Mouse (Mus musculus): Measurements from ENCODE around the gene Slc9a9. TPM values are rescaled to one million over a fixed set of nuclear protein-coding genes. Genes with fewer than 3 reads are reported as not detected.

Slc9a9 gene
- polyA plus RNA-seq, 1 experiment from 2014 or later, result 246 TPM

- Histone ChIP-seq H3K36me3 (ENCODE audit: inconsistent target) (peaks cover 27% of the 10 kb centered on the region; the same call in 1 of the 2 replicates), H3K27ac (no peak overlapping the region), H3K79me2 (ENCODE audit: inconsistent target) (no peaks in the 10 kb centered on the region), H3K4me3 (ENCODE audit: inconsistent target) (no peak overlapping the region)
- 92% methylated on average over 2 of the region's 2 CpGs for WGBS (ENCODE audit: missing documents)
Measured at GRCm38 (mm10) chr9:95229147-95229546, 559.4 kb downstream of the Slc9a9 start.

GRCm38 (mm10) chr9:95239900-95240299 lies 570.2 kb downstream of the Slc9a9 start:
- Histone ChIP-seq H3K36me3 (ENCODE audit: inconsistent target) (no peaks in the 10 kb centered on the region), H3K79me2 (ENCODE audit: inconsistent target) (no peaks in the 10 kb centered on the region), H3K27ac (no peak overlapping the region), H3K4me3 (ENCODE audit: inconsistent target) (no peak overlapping the region)

- H3K36me3 ChIP-seq (ENCODE audit: inconsistent target), result no peaks in the 10 kb centered on the region
- H3K4me3 ChIP-seq (ENCODE audit: inconsistent target), result no peak overlapping the region
- H3K79me2 ChIP-seq (ENCODE audit: inconsistent target), result no peaks in the 10 kb centered on the region
- no peak overlapping the region for H3K27ac ChIP-seq
- 94% methylated on average over 2 of the region's 2 CpGs for WGBS (ENCODE audit: missing documents)
Measured at GRCm38 (mm10) chr9:95242628-95243195, 573.0 kb downstream of the Slc9a9 start.

- Histone ChIP-seq H3K27ac (no peak overlapping the region), H3K4me3 (ENCODE audit: inconsistent target) (no peak overlapping the region), H3K36me3 (ENCODE audit: inconsistent target) (no peaks in the 10 kb centered on the region), H3K79me2 (ENCODE audit: inconsistent target) (no peaks in the 10 kb centered on the region)
- 57% methylated on average over 4 of the region's 4 CpGs for WGBS (ENCODE audit: missing documents)
Measured at GRCm38 (mm10) chr9:95254162-95254561, 584.5 kb downstream of the Slc9a9 start.

GRCm38 (mm10) chr9:95255844-95256243 lies 586.1 kb downstream of the Slc9a9 start:
- H3K36me3 ChIP-seq (ENCODE audit: inconsistent target), result no peaks in the 10 kb centered on the region
- WGBS (ENCODE audit: missing documents), result 95% methylated on average over 6 of the region's 6 CpGs
- H3K4me3 ChIP-seq (ENCODE audit: inconsistent target), result no peak overlapping the region
- H3K27ac ChIP-seq, result no peak overlapping the region
- H3K79me2 ChIP-seq (ENCODE audit: inconsistent target), result no peaks in the 10 kb centered on the region

GRCm38 (mm10) chr9:95256680-95257316 lies 587.1 kb downstream of the Slc9a9 start:
- no peaks in the 10 kb centered on the region for H3K36me3 ChIP-seq (ENCODE audit: inconsistent target)
- H3K27ac ChIP-seq, result no peak overlapping the region
- no peaks in the 10 kb centered on the region for H3K79me2 ChIP-seq (ENCODE audit: inconsistent target)
- 92% methylated on average over 21 of the region's 21 CpGs for WGBS (ENCODE audit: missing documents)
- no peak overlapping the region for H3K4me3 ChIP-seq (ENCODE audit: inconsistent target)

- WGBS (ENCODE audit: missing documents), result 80% methylated on average over 3 of the region's 3 CpGs
- Histone ChIP-seq H3K36me3 (ENCODE audit: inconsistent target) (no peaks in the 10 kb centered on the region), H3K79me2 (ENCODE audit: inconsistent target) (no peaks in the 10 kb centered on the region), H3K4me3 (ENCODE audit: inconsistent target) (no peak overlapping the region), H3K27ac (no peak overlapping the region)
Measured at GRCm38 (mm10) chr9:95262851-95263250, 593.1 kb downstream of the Slc9a9 start.

- Histone ChIP-seq H3K27ac (no peak overlapping the region), H3K79me2 (ENCODE audit: inconsistent target) (no peaks in the 10 kb centered on the region), H3K4me3 (ENCODE audit: inconsistent target) (no peak overlapping the region), H3K36me3 (ENCODE audit: inconsistent target) (no peaks in the 10 kb centered on the region)
- WGBS (ENCODE audit: missing documents), result 94% methylated on average over 9 of the region's 9 CpGs
Measured at GRCm38 (mm10) chr9:95263867-95264509, 594.3 kb downstream of the Slc9a9 start.

- Histone ChIP-seq H3K79me2 (ENCODE audit: inconsistent target) (no peaks in the 10 kb centered on the region), H3K36me3 (ENCODE audit: inconsistent target) (no peaks in the 10 kb centered on the region), H3K4me3 (ENCODE audit: inconsistent target) (no peak overlapping the region), H3K27ac (no peak overlapping the region)
- 90% methylated on average over 2 of the region's 2 CpGs for WGBS (ENCODE audit: missing documents)
Measured at GRCm38 (mm10) chr9:95266179-95266578, 596.5 kb downstream of the Slc9a9 start.

GRCm38 (mm10) chr9:95266924-95267323 lies 597.2 kb downstream of the Slc9a9 start:
- Histone ChIP-seq H3K4me3 (ENCODE audit: inconsistent target) (no peak overlapping the region), H3K79me2 (ENCODE audit: inconsistent target) (no peaks in the 10 kb centered on the region), H3K36me3 (ENCODE audit: inconsistent target) (no peaks in the 10 kb centered on the region), H3K27ac (no peak overlapping the region)
- 96% methylated on average over 2 of the region's 2 CpGs for WGBS (ENCODE audit: missing documents)

GRCm38 (mm10) chr9:95279590-95280344 lies 610.1 kb downstream of the Slc9a9 start:
- H3K27ac ChIP-seq, result no peak overlapping the region
- H3K79me2 ChIP-seq (ENCODE audit: inconsistent target), result no peaks in the 10 kb centered on the region
- H3K4me3 ChIP-seq (ENCODE audit: inconsistent target), result no peak overlapping the region
- no peaks in the 10 kb centered on the region for H3K36me3 ChIP-seq (ENCODE audit: inconsistent target)
- WGBS (ENCODE audit: missing documents), result 17% methylated on average over 10 of the region's 10 CpGs

Other genes starting within 250 kb of the Slc9a9 start
- 19.5 to 25.6 TPM (median 25.6 TPM) in 3 replicates for gene 1190002N15Rik, start 131.8 kb upstream of the Slc9a9 start, polyA plus RNA-seq (2018)